Mouse (Mus musculus): ENCODE measurements at regions not wholly inside any gene's neighbourhood (a gene's known extent, or its start where the extent isn't known, plus 50 kb on each side); places are given as distances from the start of the nearest gene placed in this dataset.

DNA sequence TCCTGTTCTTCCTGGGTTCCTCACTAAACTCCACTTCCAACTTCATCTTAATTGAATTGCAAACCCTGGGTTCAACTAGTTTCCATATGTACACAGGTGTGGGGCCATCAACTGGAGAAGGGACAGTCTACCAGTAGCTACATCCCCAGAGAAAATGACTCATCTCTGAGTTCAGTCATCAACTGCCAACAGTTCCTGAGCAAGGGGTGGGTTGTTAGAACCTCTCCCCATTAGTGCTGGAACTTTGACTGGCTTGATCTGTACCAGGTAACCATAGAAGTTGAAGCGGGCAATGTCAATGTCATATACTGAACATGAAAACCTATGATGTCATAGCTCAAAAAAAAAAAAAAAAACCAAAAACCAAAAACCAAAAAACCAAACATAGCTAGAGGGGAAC lies 69.8 kb downstream of the Gm21750 start:
- DNase-seq (ENCODE audit: low spot score in 2 of 2) = no peak

DNA sequence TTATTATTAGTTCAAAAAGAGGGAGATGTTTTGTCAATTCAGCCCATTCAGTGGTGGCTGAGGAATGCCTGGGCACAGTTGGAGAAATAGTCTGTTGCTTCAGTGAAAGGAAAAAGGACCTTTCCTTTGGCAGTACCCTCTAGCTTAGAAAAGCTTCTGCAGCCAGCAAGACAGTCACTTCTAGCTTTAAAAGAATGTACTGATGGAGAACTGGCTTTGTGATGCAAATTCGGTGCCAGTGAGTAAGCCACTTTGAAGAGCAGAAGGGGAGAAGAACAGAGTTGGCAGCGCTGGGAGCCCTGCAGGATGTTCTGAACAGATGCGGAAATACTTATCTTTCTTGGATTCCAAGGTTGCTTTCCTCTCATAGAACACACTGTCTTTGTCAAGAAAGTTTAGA lies 71.1 kb downstream of the Gm21750 start:
- peak; percentile 44 to 69 for DNase-seq (ENCODE audit: low spot score in 2 of 2)

DNA sequence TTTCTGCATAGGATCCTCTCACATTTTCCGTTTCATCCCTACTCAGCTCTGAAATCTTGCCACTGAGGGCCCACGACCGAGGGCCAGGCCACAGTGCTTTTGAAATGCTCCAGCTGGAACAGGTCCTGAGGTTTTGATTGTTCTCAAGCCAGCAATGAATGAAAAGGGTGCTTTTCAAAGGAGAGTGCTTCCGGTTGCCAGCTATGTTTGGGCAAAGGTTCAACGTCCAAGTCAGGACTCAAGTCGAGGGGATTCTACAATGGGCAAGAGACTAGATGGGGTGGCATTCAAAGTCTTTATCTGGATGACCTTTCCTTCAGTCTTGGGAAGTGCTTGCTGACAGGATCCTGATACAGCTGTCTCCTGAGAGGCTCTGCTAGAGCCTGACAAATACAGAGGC lies 89.8 kb downstream of the Gm21750 start:
- DNase-seq (ENCODE audit: low spot score in 2 of 2) = no peak

DNA sequence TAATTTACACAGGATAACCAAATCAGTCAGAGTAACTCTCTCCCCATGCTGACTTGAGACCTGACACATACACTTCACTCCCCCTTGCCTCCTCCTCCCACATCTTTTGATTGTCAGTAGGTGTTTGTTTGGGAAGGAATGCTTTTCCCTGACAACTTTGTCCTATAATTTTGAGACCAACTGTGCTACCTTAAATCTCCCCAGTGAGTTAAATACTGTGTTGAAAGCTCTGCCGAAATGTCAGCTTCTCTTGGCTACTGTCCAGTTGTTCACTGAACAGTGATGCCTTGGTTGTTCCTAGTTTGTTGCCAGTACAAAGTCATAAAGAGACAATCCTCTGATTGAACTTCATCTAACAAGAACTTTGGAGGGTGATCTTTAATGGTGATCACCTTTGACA lies 99.0 kb downstream of the Gm21750 start:
- peak in 1 of 2 experiments; percentile 22 for DNase-seq (ENCODE audit: low spot score in 2 of 2)

DNA sequence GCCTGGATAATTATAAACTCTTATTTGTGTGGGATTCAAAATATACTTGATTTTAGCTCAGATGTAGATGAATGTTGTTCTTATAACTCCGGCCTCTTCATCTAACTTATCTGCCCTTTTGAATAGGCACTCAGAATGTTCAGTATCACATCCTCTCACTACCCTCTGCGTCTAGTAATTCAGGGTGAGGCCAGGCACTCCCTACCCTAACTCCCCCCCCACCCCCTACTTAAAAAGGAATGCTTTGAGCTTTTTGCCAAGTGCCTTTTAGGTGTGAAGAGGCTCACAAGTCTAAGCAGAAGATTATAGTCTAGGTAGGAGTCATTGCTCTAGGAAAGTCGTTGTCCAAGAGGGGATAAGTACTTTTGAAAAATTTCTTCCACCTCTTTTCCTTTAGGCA lies 111.9 kb downstream of the Gm21750 start:
- DNase-seq (ENCODE audit: low spot score in 2 of 2) = no peak

DNA sequence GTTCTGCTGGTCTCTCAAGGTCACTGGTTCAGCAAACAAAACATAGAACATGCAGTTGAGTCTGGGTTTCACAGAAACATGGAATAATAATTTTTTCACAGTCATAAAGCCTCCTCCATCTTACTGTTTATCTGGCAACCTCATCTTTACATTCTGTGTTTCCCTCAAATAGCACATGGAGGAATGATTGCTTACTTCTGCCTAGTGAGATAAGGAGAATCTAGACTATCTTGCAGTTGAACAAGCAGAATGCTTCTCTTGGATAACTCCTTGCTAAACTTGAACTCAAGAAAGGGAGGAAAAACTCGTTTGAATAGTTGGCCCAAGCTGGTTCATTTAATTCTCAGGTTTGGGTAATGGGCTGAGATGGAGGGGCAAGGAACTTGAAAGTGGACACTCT lies 112.8 kb downstream of the Gm21750 start:
- no peak for DNase-seq (ENCODE audit: low spot score in 2 of 2)

DNA sequence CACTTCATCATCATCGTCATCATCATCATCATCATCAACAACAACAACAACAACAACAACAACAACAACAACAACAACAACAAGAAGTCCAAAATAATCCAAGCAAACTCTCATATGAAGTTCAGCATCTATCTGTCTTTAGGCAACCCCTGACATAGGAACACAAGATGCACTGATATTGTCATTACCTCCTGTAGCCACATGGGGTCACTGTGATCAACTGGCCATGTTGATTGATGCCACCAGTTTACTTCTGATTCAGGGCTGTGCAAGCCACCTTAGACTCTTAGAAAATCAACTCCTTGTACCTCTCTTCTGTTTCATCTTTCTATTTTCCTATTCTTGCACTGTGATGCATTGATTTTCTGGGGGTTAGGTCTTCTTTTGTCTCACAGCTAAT lies 115.0 kb downstream of the Gm21750 start:
- peak in 1 of 2 experiments; percentile 74 for DNase-seq (ENCODE audit: low spot score in 2 of 2)

DNA sequence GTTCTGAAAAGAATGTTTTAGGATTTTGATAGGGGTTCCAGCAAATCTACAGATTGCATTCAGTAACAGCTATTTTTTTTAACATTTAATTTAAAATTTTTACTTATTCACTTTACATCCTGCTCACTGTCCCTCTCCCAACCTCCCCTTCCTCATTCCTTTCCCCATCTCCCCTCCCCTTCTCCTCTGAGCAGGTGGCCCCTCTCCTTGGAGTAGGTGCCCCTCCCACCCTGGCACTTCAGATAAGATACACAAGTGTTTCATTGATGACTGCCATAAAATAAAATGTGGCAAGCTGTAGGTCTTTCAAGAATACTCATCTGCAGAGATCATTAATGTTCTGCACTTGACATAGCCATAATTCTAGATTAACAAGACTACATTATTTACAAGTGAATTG lies 146.1 kb downstream of the Gm21750 start:
- DNase-seq (ENCODE audit: low spot score in 2 of 2) = no peak

DNA sequence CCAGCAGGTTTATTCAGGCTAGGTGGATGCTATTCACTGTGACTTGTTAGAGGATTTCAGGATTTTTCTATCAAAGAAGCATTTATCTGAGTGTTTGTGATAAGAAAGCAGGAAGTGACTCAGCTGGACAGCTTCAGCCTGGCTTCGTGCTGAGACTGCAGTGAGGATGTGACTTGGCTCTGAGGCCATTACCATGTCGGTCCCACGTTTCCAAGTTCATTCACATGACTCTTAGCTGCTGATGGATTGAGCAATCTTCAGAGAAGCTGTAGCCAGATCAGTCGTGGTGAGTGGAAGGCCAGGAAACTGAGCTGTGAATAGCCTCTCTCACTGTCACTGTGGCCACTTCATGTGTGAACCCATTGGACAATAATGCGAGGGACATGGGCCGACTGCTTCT lies 177.9 kb downstream of the Gm21750 start:
- DNase-seq (ENCODE audit: low spot score in 2 of 2) = no peak

DNA sequence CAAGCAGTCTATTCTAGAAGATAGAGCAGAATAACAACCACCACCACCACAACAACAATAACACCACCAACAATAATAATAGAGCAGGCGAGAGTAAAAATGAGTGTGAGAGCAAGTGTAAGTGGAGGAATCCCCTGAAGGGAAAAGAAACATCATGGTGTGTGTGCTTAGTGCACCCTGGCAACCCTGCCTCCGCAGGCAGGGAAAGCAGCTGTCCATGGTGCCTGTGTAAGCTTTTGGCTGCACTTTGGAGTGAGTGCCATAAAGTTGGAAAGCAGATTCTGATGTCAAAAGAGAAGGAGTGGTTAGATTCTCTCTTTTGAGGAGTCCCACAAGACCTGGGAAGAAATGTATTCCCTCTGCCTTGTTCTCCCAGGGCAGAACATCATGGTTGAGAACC lies 200.8 kb downstream of the Gm21750 start:
- DNase-seq (ENCODE audit: low spot score in 2 of 2) = no peak

DNA sequence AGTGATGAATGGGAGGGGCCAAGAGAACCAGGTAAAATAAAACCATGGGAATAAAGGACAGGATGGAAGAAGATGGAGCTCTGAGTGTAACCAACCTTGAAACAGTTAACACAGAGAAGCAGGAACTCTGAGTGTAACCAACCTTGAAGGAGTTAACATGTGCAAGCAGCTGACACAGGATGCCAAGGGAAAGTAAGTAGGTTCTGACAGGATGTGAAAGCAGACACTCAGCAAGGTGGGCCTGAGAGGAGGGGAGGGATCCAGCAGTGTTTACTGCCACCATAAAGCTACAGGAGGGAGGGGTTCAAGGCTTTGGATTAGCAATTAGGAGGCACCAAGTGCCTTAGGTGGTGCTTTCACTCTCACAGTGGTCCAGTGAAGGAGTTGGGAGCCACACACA lies 213.3 kb downstream of the Gm21750 start:
- DNase-seq (ENCODE audit: low spot score in 2 of 2) = no peak

DNA sequence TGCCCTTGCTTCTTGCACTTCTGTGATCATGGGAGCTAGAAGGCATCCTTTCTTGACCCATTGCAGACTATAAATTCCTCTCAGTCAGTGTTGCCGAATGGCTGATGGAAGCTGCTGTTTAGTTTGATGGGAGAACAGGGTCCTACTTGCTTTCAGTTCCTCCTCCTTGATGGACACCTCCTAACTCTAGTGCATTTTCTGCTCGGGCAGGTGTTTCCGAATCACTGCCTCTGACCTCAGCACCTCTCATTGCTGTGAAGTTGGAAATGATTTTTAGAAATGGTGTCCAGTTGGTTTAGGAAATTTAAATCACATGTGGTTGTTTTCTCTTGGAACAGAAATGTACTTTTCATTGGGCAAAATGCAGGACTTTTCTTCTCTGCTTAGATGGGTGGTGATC lies 214.9 kb downstream of the Gm21750 start:
- no peak for DNase-seq (ENCODE audit: low spot score in 2 of 2)

DNA sequence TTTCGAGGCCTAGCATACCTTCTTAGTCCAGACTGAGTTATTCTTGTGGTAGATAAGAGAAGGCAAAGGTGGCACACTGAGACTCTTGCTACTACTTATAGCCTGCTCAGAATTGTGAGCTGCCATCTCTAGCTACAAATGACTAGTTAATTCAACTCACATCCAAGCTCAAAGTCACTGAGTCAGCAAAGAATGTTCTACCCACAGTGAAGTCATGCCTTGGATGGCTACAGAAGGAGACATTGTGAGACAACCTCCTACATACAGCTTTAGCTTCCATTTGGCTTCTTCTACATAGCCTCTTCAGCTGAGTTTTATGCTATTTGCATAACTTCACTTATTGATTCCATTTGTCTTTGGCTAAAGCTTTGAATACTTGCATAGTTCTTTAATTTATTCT lies 217.2 kb downstream of the Gm21750 start:
- no peak for DNase-seq (ENCODE audit: low spot score in 2 of 2)

DNA sequence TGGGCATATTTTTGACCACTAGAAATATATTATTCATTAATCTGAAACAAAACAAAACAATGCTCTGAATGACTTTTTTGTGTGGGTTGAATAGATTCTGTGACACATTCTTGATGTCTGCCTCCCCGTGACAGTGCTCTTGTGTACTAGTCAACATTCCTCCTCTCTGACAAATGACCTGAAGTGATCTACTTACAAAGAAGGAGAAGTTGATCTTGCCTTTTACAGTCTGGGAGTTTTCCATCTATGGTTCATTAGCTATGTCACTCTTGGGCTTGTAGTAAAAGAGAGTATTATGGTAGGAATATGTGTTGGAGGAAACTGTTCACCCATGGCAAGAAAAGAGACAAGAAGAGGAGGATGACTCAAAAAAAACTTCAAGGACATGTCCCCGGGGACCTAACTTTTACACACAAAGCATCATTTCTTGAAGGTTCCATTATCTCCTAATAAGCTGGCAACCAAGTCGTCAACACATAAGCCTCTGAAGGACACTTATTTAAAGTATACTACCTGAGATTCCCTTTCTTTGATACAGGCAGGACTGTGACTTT lies 217.9 kb downstream of the Gm21750 start:
- no peak for DNase-seq (ENCODE audit: low spot score in 2 of 2)

DNA sequence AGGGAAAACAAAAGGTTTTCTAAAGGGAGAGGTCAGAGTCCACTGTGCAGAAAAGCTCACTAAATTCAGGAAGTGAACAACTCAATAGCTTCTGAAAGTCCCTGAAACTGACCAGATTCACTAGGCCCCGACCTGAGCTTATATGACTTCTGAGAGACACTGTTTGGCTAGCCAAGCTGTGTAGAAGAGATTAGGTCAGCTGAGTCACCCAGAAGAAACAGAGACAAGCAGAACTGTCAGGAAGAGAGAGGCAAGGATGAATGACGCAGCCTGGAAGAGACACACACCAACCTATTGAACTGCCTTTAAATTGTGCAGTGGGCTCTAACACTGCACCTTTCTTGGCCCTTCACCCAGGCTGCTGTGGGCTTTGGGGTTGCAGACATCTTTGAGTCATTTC lies 230.4 kb downstream of the Gm21750 start:
- DNase-seq (ENCODE audit: low spot score in 2 of 2) = no peak

DNA sequence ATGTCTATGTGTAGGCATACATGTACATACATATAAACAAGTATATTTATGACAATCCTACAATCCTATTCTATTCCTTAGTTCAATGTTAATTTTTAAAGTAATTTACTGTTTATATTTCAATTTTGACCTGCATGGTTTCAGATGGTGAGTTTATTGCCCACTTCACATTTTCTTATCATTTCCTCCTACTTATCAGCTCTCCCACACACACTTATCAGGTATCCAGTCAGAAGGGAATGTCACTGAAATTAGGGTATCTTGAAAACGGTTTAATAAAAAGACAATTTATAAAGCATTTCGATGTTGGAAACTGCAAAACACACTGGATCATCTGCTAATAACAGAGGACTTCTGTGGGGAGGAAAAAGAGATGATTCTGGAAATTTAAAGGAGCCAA lies 233.8 kb downstream of the Gm21750 start:
- DNase-seq (ENCODE audit: low spot score in 2 of 2) = no peak

DNA sequence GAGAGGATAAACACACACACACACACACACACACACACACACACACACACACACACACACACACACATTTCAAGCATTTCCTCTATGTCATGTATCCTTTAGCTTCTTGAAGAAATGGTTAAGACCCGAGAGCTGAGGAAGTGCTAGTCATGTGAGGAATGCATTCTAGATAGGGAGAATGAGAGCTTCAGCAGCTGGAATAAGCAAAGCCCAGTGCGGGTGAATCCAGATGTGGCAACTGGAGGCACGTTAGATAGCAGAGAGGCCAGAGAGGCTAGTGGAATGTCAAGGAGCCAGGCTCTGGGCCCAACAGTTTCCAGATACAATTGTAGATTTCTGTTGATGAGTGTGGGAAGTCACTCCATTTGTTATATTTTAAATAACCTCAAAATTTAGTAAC lies 234.2 kb downstream of the Gm21750 start:
- no peak for DNase-seq (ENCODE audit: low spot score in 2 of 2)

DNA sequence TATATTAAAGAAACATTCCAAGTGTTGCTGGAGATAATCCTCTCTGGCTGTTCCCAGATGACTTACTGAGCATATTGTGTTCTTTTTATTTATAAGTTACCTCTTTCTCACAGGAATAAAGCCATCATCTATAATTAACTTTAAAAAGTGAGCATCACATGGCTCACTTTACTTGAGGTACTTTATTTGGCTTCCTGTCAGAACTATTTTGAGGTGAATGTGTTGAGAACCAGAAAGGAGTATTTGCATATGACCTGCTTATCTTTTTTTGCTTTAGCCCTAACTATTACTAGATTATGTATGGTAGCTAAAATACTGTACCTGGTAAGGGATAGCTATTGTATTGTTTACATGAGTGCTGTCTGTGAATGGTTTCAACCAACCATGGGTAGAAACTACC lies 238.1 kb downstream of the Gm21750 start:
- no peak for DNase-seq (ENCODE audit: low spot score in 2 of 2)

DNA sequence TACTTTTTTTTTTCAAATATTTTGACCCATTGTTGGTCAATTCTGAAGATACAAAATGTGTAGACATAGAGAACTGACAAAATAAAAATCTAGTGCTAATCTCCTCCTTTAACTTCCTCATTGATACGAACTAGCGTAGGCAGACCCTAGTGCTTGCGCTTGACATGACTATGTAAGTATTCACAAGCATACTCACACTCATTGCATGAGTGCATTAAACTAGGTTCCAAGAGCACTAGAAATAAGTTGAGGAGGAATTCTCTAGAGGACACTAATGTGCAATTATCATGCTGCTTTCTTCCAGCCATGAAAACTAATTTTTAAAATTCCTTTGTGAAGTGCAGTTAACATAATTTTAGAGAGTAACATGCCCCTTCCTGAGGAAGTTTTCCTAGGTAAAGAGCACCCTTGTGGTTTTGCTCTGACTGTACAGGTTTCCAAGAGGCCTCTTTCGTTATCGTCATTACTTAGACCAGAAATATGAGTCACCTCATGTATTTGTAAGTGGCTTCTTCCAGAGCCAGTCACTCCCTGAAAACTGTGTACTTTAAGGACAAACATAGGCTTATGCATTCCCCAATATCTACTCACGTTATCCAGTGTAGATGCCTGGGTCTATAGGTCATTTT lies 241.2 kb downstream of the Gm21750 start:
- no peak for DNase-seq (ENCODE audit: low spot score in 2 of 2)

DNA sequence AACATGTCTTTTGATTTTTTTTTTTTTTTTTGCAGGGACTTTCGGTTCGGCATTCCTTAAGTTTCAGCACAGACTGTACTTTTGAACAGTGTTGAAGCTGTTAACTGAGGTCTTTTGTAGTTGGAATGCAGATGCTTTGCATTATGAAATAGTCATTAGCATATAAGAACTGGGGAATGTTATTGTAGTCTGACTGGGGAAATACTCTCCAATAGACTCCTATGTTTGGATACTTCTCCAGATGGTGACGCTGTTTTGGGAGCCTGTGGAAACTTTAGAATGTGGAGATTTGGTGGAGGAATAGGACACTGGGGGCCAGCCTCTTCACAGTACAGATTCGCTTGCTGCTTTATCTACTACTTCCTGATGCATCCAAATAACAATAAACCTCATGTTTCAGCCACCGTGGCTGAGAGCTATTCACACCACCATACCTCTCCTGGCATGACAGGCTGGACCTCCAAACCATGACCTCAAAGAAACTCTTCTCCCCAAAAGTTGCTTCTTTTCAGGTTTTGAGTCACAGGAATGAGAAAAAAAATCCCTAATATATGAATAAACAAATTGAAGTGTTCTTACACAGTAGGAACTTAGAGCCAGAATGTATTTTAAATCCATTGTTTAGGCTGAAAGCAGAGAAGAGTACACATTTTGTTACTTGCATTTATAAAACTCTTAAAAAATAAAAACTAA lies 252.9 kb downstream of the Gm21750 start:
- DNase-seq (ENCODE audit: low spot score in 2 of 2) = peak in 1 of 2 experiments; percentile 39

DNA sequence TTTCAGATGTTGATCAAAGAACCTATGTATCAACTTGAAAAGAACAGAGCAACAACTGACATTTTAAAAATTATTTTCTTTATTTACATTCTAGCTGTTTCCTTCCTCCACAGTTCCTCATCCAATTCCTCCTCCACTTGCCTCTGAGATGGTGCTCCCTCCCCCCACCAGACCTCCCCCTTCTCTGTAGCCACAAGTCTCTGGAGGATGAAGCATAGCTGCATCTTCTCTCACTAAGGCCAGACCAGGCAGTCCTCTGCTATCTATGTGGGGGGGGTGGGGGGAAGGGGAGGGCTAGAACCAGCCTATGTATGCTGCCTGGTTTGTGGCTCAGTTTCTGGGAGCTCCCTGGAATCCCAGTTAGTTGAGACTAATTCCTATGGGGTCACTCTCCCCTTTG lies 255.0 kb downstream of the Gm21750 start:
- DNase-seq (ENCODE audit: low spot score in 2 of 2) = no peak

DNA sequence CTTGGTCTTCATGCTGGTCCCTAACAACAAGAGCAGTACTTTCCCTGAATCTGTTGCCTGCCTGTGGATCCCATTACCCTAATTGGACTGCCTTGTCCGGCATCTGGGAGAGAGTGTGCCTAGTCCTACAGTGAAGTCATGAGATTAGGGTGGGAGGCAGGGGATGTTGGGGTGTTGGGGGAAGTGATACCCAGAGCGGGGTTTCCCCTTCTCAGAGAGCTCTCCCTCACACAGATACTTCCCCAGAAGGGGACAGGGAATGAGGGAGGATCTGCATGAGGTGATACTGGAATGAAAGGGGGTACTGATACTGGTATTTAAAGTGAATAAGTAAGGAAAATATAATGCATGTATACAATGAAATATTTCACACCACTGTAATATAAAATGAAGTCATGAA lies 270.1 kb downstream of the Gm21750 start:
- no peak for DNase-seq (ENCODE audit: low spot score in 2 of 2)

DNA sequence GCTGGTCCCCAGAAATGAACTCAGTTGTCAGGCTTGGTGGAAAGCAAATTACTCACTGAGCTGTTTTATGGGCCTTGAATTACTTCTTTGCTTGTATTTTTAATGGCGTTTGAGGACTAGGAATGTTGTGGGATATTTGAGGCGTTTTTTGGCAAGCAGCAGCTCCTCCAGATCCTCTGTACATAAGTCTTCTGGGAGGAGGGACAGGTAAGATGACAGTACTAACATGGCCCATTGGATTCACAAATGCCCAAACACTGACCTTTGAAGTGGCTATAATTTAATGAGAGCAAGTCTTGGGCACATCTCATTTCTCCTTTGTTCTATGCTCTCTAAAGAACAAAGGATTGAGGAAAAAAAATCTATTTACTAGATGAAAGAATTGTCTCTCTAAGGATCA lies 286.3 kb downstream of the Gm21750 start:
- DNase-seq (ENCODE audit: low spot score in 2 of 2) = no peak

DNA sequence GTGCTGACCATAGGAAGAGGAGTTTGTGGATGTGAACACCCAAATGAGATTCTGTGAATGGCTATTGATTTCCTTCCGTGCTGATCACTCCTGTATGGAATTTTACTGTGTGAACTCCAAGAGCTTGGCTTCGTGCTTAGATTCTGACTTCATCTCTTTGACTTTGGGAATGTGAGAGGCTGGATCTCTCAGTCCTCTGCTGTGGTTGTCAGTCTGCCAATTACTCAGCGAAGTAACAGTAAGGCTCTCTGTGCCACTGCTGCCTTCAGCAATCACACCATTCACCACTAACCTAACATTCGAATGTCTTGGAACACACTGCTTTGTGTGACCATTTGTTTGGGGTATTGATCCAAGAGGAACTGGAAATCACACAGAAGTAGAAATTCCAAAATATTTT lies 291.5 kb downstream of the Gm21750 start:
- no peak for DNase-seq (ENCODE audit: low spot score in 2 of 2)

Data from frontal cortex, postnatal 36 days (tissue).